Mouse (Mus musculus): Measurements from ENCODE around the gene Fbxo42. TPM values are rescaled to one million over a fixed set of nuclear protein-coding genes. Genes with fewer than 3 reads are reported as not detected.

Fbxo42 gene
- total RNA-seq, 1 experiment from 2014 or later = 13.2 TPM

- no peak for ATAC-seq (replicated peaks; ENCODE audit: low read depth, poor library complexity, severe bottlenecking)
Measured at GRCm38 (mm10) chr4:141211646-141212045, 63.9 kb downstream of the Fbxo42 start.

DNA sequence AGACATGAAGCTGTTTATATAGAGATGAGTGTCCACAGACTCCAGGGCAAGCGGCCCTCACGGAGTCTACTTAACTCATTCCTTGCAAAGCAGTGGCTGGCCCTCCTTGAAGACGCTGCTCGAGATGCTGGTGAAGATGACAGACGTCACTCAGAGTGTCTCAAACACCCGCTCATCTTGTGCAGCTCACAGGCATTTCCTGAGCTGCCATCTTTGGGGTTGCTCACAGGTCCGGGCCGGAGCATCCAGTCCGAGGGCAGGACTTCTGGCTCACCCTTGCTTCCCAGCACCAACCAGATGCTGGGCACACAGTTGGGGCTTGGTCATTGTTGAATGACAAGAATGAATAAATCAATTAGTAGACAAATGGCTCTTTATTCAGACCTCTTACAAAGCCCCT, 65.2 kb downstream of the Fbxo42 start:
- ATAC-seq (replicated peaks; ENCODE audit: low read depth, poor library complexity, severe bottlenecking) = no peak

DNA sequence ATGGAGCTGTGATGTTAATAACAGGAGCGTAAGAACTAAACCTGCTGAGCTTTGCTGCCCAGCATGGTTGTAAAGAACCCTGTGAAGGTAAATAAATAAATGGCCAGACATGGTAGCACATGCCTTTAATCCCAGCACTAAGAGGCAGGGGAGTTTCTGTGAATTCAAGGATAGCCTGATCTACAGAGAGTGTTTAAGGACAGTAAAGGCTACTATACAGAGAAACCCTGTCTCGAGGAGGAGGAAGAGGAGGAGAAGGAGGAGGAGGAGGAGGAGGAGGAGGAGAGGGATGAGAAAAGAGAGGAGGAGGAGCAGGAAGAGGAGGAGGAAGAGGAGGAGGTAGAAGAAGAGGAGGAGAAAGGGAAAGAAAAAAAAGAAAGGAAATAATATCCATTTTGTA, 65.6 kb downstream of the Fbxo42 start:
- no peak for ATAC-seq (replicated peaks; ENCODE audit: low read depth, poor library complexity, severe bottlenecking)

GRCm38 (mm10) chr4:141213770-141214336, 66.1 kb downstream of the Fbxo42 start, which contains the start of gene Rsg1:
Gene Rsg1 (plus strand): TSS chr4:141213956.
- ATAC-seq (replicated peaks; ENCODE audit: low read depth, poor library complexity, severe bottlenecking) = peak; percentile 80

DNA sequence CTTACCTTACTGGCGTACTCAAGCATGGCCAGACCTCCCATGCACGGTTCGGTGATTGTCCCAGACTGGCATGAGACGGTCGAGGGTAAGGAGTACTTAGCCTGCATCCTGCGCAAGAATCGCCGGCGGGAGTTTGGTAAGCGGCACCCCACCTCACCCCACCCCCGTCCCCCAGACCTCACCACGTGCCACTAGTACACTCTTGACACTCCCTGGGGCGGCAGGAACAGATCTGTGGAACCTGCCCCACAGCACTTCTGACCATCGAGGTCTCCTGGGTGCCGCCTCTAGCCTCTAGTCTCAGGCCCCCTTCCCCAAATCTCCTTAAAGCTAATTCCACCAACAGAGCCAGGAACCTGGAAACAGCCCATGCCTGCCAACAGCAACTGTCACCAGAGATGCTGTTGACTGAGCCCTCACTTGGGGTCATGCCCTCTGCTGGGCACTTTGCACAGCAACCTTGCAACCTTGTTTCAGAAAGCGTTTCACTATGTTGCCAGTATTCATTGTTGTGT, 66.7 kb downstream of the Fbxo42 start:
- ATAC-seq (replicated peaks; ENCODE audit: low read depth, poor library complexity, severe bottlenecking) = peak; percentile 77

DNA sequence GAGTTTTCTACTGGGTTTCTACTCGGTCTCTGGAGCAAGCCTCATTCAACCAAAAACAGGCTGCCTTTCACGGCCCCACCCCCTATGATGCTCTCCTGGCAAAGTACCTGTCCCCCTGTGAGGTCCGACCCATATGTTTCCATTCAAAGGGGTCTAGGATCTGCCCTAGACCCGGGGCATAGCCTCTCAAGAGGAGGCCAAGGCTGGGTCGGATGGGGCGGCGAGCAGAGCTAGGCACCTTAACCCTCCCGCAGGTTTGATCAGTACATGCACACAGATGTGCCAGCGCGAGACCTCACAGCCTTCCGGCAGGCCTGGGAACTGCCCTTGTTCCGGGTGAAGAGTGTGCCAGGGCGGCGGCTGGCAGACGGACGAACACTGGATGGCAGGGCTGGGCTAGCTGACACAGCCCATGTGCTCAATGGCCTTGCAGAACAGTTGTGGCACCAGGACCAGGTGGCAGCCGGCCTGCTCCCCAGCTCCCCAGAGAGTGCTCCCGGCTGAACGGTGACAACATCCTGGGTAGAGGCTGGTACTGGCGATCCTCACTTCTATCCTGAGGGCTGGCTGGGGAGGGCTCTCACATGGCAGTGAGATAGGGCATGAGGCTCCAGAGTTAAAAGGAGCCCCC, 72.0 kb downstream of the Fbxo42 start:
- no peak for ATAC-seq (replicated peaks; ENCODE audit: low read depth, poor library complexity, severe bottlenecking)

- ATAC-seq (replicated peaks; ENCODE audit: low read depth, poor library complexity, severe bottlenecking) = no peak
Measured at GRCm38 (mm10) chr4:141221848-141222247, 74.1 kb downstream of the Fbxo42 start.

DNA sequence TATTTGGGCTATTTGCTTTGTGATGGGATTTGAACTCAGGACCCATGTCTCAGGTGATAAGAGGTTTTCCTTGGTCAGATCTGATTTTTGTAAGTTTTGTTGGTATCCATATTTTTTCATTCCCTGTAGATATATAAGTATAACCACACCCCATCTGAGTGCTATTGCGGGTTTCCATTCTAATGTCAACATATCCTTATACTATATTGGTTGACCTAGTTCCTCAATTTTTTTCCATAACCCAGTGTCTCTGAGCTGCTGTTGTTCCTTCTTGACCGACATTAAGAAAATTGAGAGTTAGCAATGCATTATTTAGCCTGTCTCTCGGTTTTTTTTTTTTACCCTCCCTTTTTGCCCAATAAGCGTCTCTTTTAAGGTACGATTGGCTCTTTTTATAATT, 75.0 kb downstream of the Fbxo42 start:
- ATAC-seq (replicated peaks; ENCODE audit: low read depth, poor library complexity, severe bottlenecking) = no peak

- no peak for ATAC-seq (replicated peaks; ENCODE audit: low read depth, poor library complexity, severe bottlenecking)
Measured at GRCm38 (mm10) chr4:141228687-141229086, 81.0 kb downstream of the Fbxo42 start.

GRCm38 (mm10) chr4:141233196-141233595, 85.5 kb downstream of the Fbxo42 start:
- ATAC-seq (replicated peaks; ENCODE audit: low read depth, poor library complexity, severe bottlenecking) = no peak

- no peak for ATAC-seq (replicated peaks; ENCODE audit: low read depth, poor library complexity, severe bottlenecking)
Measured at GRCm38 (mm10) chr4:141235537-141236111, 87.9 kb downstream of the Fbxo42 start.

GRCm38 (mm10) chr4:141236856-141237255, 89.1 kb downstream of the Fbxo42 start:
- no peak for ATAC-seq (replicated peaks; ENCODE audit: low read depth, poor library complexity, severe bottlenecking)

DNA sequence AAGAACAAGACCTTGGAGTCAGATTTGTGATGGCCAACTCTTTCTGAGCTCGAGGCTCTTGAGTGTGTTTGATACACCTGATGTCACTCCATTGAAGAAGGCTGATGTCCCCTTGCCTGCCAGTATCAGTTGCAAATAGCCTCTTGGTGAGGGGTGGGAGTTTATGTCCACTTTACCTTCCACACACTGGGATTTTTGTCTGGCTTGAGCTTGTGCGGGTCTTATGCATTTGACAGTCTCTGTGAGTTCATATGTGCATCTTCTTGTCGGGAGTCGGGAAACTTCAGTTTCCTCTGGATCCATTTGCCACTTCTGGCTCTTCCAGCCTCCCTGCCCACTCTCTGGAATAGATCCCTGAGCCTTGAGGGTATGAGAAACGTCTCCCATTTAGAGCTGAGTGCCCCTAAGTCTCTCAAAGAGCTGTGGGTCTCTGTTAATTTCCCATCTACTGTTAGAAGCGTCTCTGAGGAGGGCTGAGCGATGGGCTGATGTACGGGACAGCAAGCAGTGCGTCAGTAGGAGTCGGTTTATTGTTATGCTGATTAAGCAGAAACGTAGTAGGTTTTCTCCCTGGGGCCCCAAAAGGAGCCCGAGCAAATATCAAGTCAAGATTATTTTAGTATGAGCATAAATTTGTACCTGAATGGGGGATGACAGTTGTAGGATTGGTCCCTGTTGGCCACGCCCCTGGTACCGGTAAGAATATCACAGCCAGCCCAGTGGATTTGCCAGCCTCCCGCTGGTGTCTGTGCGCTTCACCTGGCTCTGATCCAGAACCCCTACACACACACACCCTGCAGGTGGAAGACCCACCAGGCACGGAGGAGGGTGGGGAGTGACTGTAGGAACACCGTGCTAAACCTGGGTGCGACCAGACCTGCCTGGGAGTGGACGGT, 91.0 kb downstream of the Fbxo42 start:
- ATAC-seq (replicated peaks; ENCODE audit: low read depth, poor library complexity, severe bottlenecking) = peak; percentile 30

GRCm38 (mm10) chr4:141239388-141240125, 91.8 kb downstream of the Fbxo42 start, which contains the start of gene Arhgef19:
Gene Arhgef19 (plus strand): TSS chr4:141239499.
- peak; percentile 98 for ATAC-seq (replicated peaks; ENCODE audit: low read depth, poor library complexity, severe bottlenecking)

GRCm38 (mm10) chr4:141240617-141241016, 92.9 kb downstream of the Fbxo42 start:
- ATAC-seq (replicated peaks; ENCODE audit: low read depth, poor library complexity, severe bottlenecking) = peak; percentile 23; the same call in 1 of the 2 replicates

DNA sequence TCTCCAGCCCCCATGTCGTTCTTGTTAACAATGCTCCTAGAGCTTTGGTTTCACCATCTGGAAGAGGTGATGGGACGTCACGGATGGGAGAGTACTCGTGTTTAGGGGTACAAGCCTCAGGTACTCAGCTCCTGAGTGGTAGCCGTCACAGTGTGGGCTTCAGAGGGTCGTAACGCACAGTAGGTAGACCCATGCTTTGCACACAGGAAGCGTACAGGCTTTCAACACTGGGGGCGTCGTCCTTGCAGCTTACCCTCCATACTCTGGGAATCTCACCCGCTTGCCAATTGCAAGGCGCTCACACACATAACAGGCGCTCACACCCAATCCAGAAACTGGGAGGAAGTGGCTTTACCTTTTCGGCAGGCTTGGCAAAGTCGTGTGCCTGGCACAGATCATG, 94.1 kb downstream of the Fbxo42 start:
- ATAC-seq (replicated peaks; ENCODE audit: low read depth, poor library complexity, severe bottlenecking) = no peak

DNA sequence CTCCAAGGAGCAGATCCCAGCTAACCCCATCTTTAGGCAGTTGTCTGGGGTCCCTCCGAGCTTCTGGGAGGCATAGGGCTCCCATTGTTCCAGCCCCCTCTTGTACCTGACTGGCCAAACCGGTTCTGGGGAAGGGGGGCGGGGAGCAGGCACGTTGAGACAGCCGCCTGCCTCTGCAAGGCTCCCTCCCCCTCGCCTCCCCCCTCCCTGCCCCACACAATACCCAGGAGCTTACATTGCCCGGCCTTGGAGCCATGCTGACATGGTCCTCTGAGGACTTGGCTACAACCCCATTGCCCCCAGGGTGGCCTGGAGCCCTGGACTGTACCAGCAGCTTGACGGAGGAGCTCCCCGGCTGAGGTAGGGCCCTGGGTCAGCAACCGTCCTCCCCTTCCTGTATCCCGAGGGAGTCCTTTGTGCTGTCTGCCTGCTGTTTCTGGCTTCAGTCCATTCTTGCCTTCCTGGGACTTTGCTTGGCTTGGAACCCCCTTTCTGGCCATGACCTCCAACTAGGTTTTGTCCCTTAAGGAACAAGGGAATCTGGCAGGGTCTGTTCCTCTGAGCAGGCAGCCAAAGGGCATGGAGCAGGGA, 95.0 kb downstream of the Fbxo42 start:
- no peak for ATAC-seq (replicated peaks; ENCODE audit: low read depth, poor library complexity, severe bottlenecking)

GRCm38 (mm10) chr4:141243636-141244035, 95.9 kb downstream of the Fbxo42 start:
- ATAC-seq (replicated peaks; ENCODE audit: low read depth, poor library complexity, severe bottlenecking) = no peak

- ATAC-seq (replicated peaks; ENCODE audit: low read depth, poor library complexity, severe bottlenecking) = no peak
Measured at GRCm38 (mm10) chr4:141244401-141244800, 96.7 kb downstream of the Fbxo42 start.

All from common myeloid progenitor, adult 5-6 weeks (primary cell).